Mouse (Mus musculus): ENCODE data around the gene Baiap3.
A peak's percentile ranks its signal among the peaks of the same experiment; 100 is the strongest.

Baiap3 gene

GRCm38 (mm10) chr17:25256140-25256754 lies at the start of gene Baiap3:
TSS of gene Baiap3 (minus strand) at chr17:25256364.
- no peak for DNase-seq (ENCODE audit: low read depth, low spot score)

GRCm38 (mm10) chr17:25298094-25298493 lies 41.9 kb upstream of the Baiap3 start, which contains the start of gene Prss34:
TSS of gene Prss34 (plus strand) at chr17:25298394.
- DNase-seq (ENCODE audit: low read depth, low spot score): no peak

GRCm38 (mm10) chr17:25294111-25294510 lies 37.9 kb upstream of the Baiap3 start:
- DNase-seq (ENCODE audit: low read depth, low spot score): peak; percentile 52

GRCm38 (mm10) chr17:25293495-25293894 lies 37.3 kb upstream of the Baiap3 start:
- DNase-seq (ENCODE audit: low read depth, low spot score): no peak

DNA sequence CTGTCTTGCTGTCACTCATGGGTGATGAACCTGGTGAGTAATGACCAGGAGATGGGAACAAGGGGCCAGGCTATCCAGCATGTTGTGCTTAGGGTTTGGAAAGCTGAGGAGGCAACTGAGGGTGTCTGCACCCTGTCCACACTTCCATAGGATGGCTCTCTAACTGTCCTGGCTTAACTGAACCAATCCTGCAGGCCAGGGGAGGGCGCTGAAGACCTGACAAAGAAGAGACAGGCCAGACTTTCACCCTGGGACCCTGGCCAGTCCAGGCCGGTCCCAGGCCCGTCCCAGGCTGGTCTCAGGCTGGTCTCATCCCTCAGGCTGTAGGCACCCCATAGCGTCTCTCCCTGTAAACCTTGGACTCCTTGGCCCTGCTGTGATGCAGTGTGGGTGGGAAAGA lies 34.2 kb upstream of the Baiap3 start:
- no peak for DNase-seq (ENCODE audit: low read depth, low spot score)

DNA sequence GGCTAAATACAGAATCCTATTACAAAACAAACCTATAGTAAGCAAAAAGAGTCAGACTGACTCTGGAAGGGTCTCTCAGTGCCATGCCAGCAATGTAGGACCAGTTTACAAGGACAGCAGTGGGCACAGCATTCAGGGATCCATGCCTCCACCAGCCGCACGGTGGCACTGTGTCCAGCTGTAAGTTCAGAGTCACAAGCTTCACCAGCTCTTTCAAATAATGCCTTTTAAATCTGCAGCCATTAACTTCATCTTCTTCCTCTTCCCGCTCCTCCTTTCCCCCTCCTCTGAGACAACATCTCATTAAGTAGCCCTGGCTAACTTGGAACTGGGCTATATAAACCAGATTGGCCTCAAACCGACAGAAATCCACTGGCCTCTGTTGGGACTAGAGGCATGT lies 32.7 kb upstream of the Baiap3 start:
- no peak for DNase-seq (ENCODE audit: low read depth, low spot score)

- DNase-seq (ENCODE audit: low read depth, low spot score): peak; percentile 53
Observed at GRCm38 (mm10) chr17:25285033-25285432, 28.9 kb upstream of the Baiap3 start.

DNA sequence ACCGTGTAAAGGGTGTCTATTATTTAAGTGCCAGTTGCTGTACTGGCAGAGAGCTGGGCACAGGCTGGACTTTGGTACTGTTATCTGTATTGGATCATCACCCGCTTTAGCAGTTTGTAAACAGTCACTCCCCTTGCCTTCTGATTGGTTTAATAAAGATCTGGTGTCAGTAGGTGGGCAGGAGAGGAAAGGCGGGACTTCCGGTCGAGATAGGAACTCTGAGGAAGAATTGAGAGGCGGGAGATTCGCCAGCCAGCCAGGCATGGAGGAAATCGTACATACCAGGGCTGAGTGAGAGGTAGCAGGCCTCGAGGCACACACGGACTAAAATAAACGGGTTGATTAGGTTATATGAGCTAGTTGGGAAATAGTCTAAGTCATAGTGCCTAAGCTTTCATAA lies 26.0 kb upstream of the Baiap3 start:
- DNase-seq (ENCODE audit: low read depth, low spot score): no peak

GRCm38 (mm10) chr17:25275833-25276232 lies 19.7 kb upstream of the Baiap3 start:
- no peak for DNase-seq (ENCODE audit: low read depth, low spot score)

DNA sequence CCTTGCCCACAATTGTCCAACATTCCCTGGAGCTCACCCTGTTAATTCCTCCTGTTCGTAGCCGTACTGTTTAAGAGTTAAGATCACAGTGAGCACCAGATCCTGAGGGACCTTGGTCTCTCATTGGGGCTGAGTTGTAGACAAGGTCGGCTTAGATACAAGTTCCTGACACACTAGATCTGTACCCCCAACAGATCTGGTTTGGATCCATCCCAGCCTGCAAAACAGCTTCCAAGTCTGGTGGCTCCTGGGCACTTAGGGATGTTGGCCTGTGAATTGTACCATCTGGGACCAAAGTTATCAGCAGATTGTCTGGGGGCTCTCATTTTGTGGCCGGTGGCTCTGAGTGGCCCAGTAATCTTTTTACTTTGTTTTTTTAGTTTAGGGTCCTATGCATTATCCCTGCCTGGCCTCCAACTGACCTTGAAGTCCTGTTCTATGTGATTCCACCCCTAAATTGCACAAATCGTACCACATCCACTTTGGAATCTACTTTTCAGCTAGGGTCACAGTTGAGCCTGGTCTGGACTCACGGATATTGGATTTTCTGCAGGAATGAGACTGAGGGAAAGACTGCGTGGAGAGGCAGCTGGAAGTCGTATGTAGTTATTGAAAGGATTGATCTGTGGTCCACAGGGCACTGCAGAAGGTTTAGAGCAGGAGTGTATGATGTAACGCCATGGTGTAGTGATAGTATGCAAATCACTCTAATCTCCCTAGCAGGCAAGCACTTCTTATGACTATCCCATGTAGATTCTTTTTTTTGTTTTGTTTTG lies 18.6 kb upstream of the Baiap3 start, which contains the start of gene Ube2i:
Gene Ube2i, minus strand, starts transcription at position 52 of the 776 bp plus-strand sequence.
- DNase-seq (ENCODE audit: low read depth, low spot score): no peak

DNA sequence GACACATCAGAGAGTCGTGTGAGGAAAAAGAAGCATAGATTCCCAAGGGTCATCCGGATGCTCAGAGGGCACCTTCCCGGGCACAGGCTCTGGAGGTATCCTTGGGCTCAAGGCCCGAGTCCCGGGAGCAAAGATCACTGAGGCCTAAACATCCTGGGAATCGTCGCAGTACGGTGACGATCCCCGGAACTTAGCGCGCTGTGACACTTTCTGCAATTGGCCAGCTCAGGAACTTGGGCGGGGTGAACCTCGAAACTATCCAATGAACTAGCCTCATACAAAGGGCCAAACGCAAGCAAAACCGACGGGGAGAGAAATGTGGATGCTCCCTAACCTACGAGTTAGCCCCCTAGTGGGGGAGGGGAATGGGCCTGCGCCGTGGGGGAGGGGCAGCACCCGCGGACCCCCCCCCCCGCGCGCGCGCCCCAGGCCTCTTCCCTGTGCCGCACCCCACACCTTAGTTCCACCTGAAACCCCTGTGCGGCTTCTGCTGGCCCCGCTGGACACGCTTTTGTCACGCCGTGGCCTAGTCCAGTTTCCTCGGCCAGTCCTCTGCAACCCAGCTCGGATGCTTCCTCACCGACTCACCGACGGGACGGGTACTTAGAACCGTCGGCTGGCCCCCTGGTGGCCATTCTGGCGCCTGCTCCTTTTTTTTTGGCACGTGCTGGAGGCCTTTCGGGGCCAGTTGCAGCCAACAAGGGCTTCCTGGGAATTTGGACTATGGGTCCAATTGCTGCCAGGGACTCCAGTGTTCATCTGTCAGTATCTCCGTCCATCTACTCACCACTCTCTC lies 17.7 kb upstream of the Baiap3 start:
- peak; percentile 97 for DNase-seq (ENCODE audit: low read depth, low spot score)

DNA sequence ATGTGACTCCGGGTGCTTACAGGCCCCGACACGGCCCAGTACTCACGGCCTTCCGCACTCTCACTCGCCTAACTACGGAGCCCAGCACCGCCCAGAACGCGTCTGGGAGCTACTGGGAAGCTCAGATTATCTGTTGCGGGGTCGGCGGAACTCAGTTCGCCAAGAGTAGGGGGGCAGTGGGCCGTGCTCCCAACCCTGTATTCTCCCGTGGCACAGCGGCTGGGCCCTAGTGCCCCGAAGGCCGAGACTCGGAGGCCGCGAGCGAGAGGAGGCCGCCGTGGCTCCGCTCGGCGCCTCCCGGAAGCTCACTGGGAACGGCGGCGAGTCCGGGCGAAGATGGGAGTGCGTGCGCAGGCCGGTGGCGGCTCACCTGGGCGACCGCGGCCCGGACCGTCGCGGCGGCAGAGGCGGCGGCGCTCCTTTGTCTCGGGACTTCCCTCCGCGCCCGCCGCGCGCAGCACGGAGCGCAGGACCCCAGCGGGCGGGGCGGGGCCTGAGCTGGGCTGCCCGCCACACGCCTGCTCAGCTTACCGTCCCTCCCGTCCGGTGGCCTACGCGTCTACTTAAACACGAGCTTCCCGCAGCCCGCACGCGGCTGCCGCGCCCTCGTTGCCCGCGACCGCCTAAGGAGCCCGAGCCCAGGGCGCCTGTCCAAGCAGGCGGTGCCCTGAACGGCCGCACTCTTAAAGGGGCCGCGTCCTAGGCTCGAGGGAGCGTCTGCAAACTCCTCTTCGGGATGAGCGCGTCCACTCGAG lies 17.0 kb upstream of the Baiap3 start:
- peak; percentile 88 for DNase-seq (ENCODE audit: low read depth, low spot score)

DNA sequence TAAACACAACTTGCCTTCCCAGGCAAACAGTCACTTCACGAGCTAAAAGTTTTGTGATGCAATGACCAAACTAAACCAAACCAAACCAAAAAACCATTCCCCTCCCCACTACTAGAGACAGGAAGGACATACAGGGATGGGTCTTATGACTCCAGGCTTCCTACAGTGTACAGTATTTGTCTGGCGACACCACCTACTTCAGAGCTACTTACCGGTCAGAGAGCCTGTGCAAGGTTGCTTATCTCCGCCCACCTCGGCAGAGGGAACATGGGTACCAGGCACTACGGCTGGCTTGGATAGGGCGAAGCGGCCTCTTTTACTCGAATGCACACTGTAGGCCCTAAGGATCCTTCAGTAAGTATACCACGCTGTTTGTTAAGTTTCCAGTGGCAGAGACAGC lies 16.2 kb upstream of the Baiap3 start:
- DNase-seq (ENCODE audit: low read depth, low spot score): no peak

DNA sequence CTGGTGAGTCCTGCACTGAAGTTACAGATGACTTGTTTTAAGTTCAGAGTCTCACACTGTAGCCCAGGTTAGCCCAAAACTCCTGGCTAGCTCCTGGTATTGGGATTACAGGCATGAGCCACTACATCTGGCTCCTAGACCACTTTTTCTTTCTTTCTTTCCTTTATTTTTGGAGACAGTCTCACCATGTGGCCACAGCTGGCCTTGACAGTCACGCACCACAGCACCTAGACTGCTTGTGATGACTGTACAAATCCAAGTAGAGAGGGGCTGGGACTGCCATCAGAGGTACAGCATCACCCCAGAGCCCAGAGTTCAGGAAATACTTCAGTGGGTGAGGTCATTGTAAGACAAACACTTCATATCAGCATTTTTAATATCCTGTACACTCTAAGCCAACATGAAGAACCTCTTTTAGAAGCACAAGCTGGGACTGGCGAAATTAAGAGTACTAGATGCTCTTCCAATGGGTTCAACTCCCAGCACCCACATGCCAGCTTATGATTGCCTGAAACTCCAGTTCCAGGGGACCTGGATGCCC lies 14.7 kb upstream of the Baiap3 start:
- DNase-seq (ENCODE audit: low read depth, low spot score): no peak

DNA sequence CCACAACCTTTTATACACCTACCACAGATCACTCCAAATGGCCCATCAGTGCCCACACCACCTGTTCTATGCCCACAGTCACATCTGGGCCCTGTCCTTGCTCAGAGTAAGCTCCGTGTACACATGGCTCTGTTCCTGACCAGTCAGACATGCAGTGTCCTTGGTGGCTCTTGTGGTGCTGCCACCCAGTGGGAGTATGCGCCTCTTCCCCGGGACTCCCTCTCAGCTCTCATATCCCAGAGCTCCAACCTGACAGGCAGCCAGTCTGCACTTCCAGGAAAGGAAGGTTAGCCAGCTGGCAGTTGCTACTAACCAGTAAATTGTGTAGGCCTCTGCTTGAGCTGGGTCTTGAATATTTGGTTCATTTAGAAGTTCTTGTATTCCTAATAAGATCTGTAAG lies 8.3 kb upstream of the Baiap3 start:
- peak; percentile 66 for DNase-seq (ENCODE audit: low read depth, low spot score)

DNA sequence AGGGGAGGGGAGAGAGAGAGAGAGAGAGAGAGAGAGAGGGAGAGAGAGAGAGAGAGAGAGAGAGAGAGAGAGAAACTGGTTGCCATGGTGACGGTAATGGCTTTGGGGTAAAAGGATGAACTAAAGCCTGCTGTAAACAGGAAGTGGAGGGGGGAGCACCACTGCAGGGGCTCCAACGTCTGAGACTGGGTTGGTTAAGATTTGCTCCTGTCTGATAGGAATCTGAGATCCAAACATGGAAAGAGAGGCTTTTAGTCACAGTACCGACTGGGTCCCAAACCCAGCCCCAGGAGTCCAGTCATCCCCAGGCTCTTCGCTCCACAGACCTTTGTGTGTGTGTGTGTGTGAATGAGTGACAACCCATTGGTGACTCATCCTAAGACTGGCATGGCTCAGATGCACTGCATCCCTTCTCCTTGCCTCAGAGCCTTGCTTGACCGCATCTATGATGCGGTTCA lies 1.7 kb upstream of the Baiap3 start:
- DNase-seq (ENCODE audit: low read depth, low spot score): no peak

GRCm38 (mm10) chr17:25255110-25255509 lies 1.1 kb downstream of the Baiap3 start:
- no peak for DNase-seq (ENCODE audit: low read depth, low spot score)

DNA sequence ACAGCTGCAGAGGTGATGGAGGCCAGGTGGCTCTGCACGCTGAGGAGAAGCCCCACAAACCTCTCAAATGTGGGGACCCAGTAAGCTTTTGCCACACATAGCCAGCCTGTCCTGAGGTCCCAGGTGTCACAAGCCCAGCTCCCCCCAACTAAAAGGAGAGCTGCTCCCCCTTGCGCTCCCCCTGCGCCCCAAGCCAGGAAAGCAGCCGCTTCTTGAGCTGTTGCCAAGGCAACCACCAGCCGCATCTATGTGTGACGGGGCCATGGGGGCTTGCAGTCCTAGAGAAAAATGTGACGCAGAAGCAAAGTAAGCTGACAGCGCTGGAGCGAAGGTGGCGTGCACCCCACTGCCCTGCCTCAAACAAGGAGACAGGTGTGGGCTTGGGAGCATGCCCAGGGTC lies 2.4 kb downstream of the Baiap3 start:
- no peak for DNase-seq (ENCODE audit: low read depth, low spot score)

- DNase-seq (ENCODE audit: low read depth, low spot score): no peak
Observed at GRCm38 (mm10) chr17:25252643-25253042, 3.5 kb downstream of the Baiap3 start.

DNA sequence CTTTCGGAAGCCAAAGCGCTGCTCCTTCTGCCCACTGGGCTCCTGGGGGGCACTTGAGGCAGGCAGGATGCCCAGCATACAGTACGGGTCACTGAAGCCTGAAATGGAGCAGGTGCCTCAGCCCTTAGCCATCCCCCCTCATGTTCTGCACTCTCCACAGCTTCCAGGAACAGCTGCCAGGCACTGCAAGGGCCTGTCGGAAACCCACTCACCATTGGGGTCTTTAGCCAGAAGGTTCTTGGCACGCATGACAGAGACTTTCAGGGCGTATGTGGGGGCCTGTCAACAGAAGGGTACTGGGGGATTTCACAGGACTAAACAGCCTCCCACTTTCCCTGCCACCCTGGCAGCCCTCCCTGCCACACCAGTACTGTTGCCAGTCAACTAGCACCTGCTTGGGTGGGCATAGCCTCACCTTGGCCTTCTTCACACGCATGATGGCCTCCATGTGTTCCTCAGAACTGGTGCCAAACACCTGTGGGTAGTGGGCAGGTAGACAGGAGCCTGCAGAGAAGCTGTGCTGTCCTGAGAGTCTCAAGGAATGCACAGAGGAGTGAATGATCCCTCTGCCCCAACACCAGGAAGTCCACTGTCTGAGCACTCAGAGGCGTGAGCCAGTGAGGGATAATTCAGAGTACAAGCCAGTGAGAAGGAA lies 5.9 kb downstream of the Baiap3 start:
- no peak for DNase-seq (ENCODE audit: low read depth, low spot score)

All from skeletal muscle tissue, adult 2 months (tissue).